10 mouse cellular contexts compared by ENCODE assay signal in the genomic region with DNA sequence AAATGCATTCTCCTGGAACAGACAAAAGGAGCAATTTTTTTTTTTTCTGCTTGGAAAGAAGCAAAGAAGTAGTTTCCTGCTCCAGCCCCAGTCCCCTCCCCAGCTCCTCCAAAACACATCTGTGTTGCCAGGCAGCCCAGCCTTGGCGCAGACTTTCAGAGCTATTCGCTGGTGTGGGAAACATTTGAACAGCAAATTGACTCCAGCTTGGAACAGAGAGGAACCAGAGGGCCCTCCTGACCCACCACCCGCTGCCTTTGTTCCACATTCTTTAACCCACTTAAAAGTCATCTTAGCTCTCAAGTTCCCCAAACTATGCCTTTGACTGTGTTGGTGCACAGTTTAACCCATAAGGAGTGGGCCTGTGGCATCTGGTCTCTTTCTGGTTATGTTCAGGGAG.
DNase-seq lines count a peak whose midpoint lies in the region; ATAC-seq lines count a peak whose summit lies in the region.
"Had no signal": no experiment of that assay in that cellular context is flagged by ENCODE, and none has a peak within 500 bp of the region (broad histone marks: within the 10 kb centered on the region; RNA-seq: fewer than 3 reads in every experiment).

No protein-coding gene starts in this region.

- 17% methylated on average over 3 of the region's 3 CpGs for WGBS in limb, embryonic 15.5 days
- WGBS in neural tube, embryonic 15.5 days = 27% methylated on average over 3 of the region's 3 CpGs

- no peaks in the 10 kb centered on the region for H3K27me3 ChIP-seq in limb, embryonic 15.5 days
- no peaks in the 10 kb centered on the region for H3K27me3 ChIP-seq in neural tube, embryonic 15.5 days (replicated peaks)
- H3K27me3 ChIP-seq: megakaryocyte, embryonic 14.5 days had no signal

- peaks cover 18% of the 10 kb centered on the region for H3K4me1 ChIP-seq in limb, embryonic 15.5 days
- peaks cover 7% of the 10 kb centered on the region; the same call in 1 of the 2 replicates for H3K4me1 ChIP-seq in neural tube, embryonic 15.5 days
- H3K4me1 ChIP-seq: megakaryocyte, embryonic 14.5 days had no signal

- H3K9me3 ChIP-seq in limb, embryonic 15.5 days = no peaks in the 10 kb centered on the region
- 0 out of 2 replicates have a peak, but pooled peaks cover 6% of the 10 kb centered on the region for H3K9me3 ChIP-seq in neural tube, embryonic 15.5 days (replicated peaks)

- H3K4me3 ChIP-seq in limb, embryonic 15.5 days = no peak overlapping the region
- H3K4me3 ChIP-seq in neural tube, embryonic 15.5 days (replicated peaks) = no peak overlapping the region
- H3K4me3 ChIP-seq: megakaryocyte, embryonic 14.5 days had no signal

- no peaks in the 10 kb centered on the region for H3K36me3 ChIP-seq in limb, embryonic 15.5 days
- H3K36me3 ChIP-seq in neural tube, embryonic 15.5 days = no peaks in the 10 kb centered on the region
- H3K36me3 ChIP-seq: G1E had no signal

- H3K4me2 ChIP-seq in limb, embryonic 15.5 days = no peak overlapping the region
- 0 out of 2 replicates have a peak overlapping the region, but pooled peaks have one; percentile 2 for H3K4me2 ChIP-seq in neural tube, embryonic 15.5 days

- H3K9ac ChIP-seq in limb, embryonic 15.5 days = no peak overlapping the region
- H3K9ac ChIP-seq in neural tube, embryonic 15.5 days (replicated peaks) = no peak overlapping the region

- peak; percentile 36 to 50 for DNase-seq in layer of hippocampus, postnatal 14 days (ENCODE audit: low spot score in 2 of 2)
- DNase-seq in layer of hippocampus, adult 11-12 months (ENCODE audit: low spot score) = no peak
- DNase-seq in forelimb bud, embryonic 11.5 days (ENCODE audit: low read depth, low spot score) = peak; percentile 90
- no peak for DNase-seq in adrenal gland, adult 8-10 months
- no peak for DNase-seq in kidney, adult 9 months
- DNase-seq in cerebellum, postnatal 36 days = no peak

- peak; percentile 73 for ATAC-seq in limb, embryonic 15.5 days (ENCODE audit: insufficient number of reproducible peaks, low FRiP score, low TSS enrichment, low read depth)
- ATAC-seq in neural tube, embryonic 15.5 days (ENCODE audit: low FRiP score) = no peak

- peak overlapping the region; percentile 85 for H3K27ac ChIP-seq in limb, embryonic 15.5 days
- no peak overlapping the region; the same call in 1 of the 2 replicates for H3K27ac ChIP-seq in neural tube, embryonic 15.5 days (replicated peaks)

Comparison
In these comparisons a context has a peak if more than half of its experiments do, and no peak if none do; other contexts are left out.
1. DNase-seq: peak in layer of hippocampus, postnatal 14 days (2 of 2) and forelimb bud, embryonic 11.5 days (single experiment); none in layer of hippocampus, adult 11-12 months (single experiment), adrenal gland, adult 8-10 months (single experiment), kidney, adult 9 months (single experiment) and cerebellum, postnatal 36 days (0 of 2).